Mouse (Mus musculus): Measurements from ENCODE around the gene Zfp385c.

Zfp385c gene

GRCm38 (mm10) chr11:100692164-100692616 lies at the start of gene Zfp385c:
Gene Zfp385c (minus strand): TSS chr11:100692455.
- DNase-seq (ENCODE audit: extremely low spot score, low spot score), result no peak

- DNase-seq (ENCODE audit: extremely low spot score, low spot score), result no peak
Observed at GRCm38 (mm10) chr11:100741348-100741747, 49.1 kb upstream of the Zfp385c start.

- DNase-seq (ENCODE audit: extremely low spot score, low spot score), result no peak
Observed at GRCm38 (mm10) chr11:100738749-100739148, 46.5 kb upstream of the Zfp385c start.

GRCm38 (mm10) chr11:100738066-100738604 lies 45.9 kb upstream of the Zfp385c start, which contains the start of gene Rab5c:
Gene Rab5c (minus strand): TSS chr11:100738215.
- DNase-seq (ENCODE audit: extremely low spot score, low spot score), result peak; percentile 97

GRCm38 (mm10) chr11:100737105-100737733 lies 45.0 kb upstream of the Zfp385c start:
- no peak for DNase-seq (ENCODE audit: extremely low spot score, low spot score)

- DNase-seq (ENCODE audit: extremely low spot score, low spot score), result no peak
Observed at GRCm38 (mm10) chr11:100736746-100737080, 44.5 kb upstream of the Zfp385c start.

GRCm38 (mm10) chr11:100735954-100736745 lies 43.9 kb upstream of the Zfp385c start:
- no peak for DNase-seq (ENCODE audit: extremely low spot score, low spot score)

GRCm38 (mm10) chr11:100735134-100735865 lies 43.0 kb upstream of the Zfp385c start:
- no peak for DNase-seq (ENCODE audit: extremely low spot score, low spot score)

GRCm38 (mm10) chr11:100730477-100731205 lies 38.4 kb upstream of the Zfp385c start:
- no peak for DNase-seq (ENCODE audit: extremely low spot score, low spot score)

GRCm38 (mm10) chr11:100729976-100730375 lies 37.7 kb upstream of the Zfp385c start:
- DNase-seq (ENCODE audit: extremely low spot score, low spot score), result no peak

- no peak for DNase-seq (ENCODE audit: extremely low spot score, low spot score)
Observed at GRCm38 (mm10) chr11:100728601-100729000, 36.3 kb upstream of the Zfp385c start.

GRCm38 (mm10) chr11:100727201-100727600 lies 34.9 kb upstream of the Zfp385c start:
- no peak for DNase-seq (ENCODE audit: extremely low spot score, low spot score)

- DNase-seq (ENCODE audit: extremely low spot score, low spot score), result no peak
Observed at GRCm38 (mm10) chr11:100724919-100725512, 32.8 kb upstream of the Zfp385c start.

GRCm38 (mm10) chr11:100722493-100723028 lies 30.3 kb upstream of the Zfp385c start:
- DNase-seq (ENCODE audit: extremely low spot score, low spot score), result no peak

- DNase-seq (ENCODE audit: extremely low spot score, low spot score), result no peak
Observed at GRCm38 (mm10) chr11:100721776-100722492, 29.7 kb upstream of the Zfp385c start.

- DNase-seq (ENCODE audit: extremely low spot score, low spot score), result no peak
Observed at GRCm38 (mm10) chr11:100721254-100721653, 29.0 kb upstream of the Zfp385c start.

GRCm38 (mm10) chr11:100720345-100720744 lies 28.1 kb upstream of the Zfp385c start:
- DNase-seq (ENCODE audit: extremely low spot score, low spot score), result no peak

GRCm38 (mm10) chr11:100719893-100720292 lies 27.6 kb upstream of the Zfp385c start:
- no peak for DNase-seq (ENCODE audit: extremely low spot score, low spot score)

GRCm38 (mm10) chr11:100719312-100719711 lies 27.1 kb upstream of the Zfp385c start:
- DNase-seq (ENCODE audit: extremely low spot score, low spot score), result no peak

GRCm38 (mm10) chr11:100718866-100719265 lies 26.6 kb upstream of the Zfp385c start:
- DNase-seq (ENCODE audit: extremely low spot score, low spot score), result no peak

All from neural tube, embryonic 10.5 days (tissue).